Mouse (Mus musculus) left cerebral cortex, postnatal 10 days (tissue): Measurements from ENCODE around the gene Nhsl1. TPM values are rescaled to one million over a fixed set of nuclear protein-coding genes. Genes with fewer than 3 reads are reported as not detected.

Experiments used
- DNase-seq, 2 experiments: peaks; one replicate each; pipeline ENCODE4 v3.0.0; 2021 to 2022; ENCODE audit warnings: low spot score in 2 of 2, mixed read lengths in 1 of 2; ENCODE audit errors: extremely low spot score in 1 of 2
- intact Hi-C: fragments of 180-260 bp; cut with DNase I; formaldehyde crosslinking; loops from one replicate; pipeline ENCODE4 v1.15.1; 2025
- total RNA-seq, 2 experiments: library from RNA; stranded (reverse); gene quantifications; 2 replicates each; pipeline ENCODE4 v1.2.3; 2021

Gene Nhsl1
- total RNA-seq, 2 experiments from 2014 or later: 40.8 to 43.5 TPM

DNA sequence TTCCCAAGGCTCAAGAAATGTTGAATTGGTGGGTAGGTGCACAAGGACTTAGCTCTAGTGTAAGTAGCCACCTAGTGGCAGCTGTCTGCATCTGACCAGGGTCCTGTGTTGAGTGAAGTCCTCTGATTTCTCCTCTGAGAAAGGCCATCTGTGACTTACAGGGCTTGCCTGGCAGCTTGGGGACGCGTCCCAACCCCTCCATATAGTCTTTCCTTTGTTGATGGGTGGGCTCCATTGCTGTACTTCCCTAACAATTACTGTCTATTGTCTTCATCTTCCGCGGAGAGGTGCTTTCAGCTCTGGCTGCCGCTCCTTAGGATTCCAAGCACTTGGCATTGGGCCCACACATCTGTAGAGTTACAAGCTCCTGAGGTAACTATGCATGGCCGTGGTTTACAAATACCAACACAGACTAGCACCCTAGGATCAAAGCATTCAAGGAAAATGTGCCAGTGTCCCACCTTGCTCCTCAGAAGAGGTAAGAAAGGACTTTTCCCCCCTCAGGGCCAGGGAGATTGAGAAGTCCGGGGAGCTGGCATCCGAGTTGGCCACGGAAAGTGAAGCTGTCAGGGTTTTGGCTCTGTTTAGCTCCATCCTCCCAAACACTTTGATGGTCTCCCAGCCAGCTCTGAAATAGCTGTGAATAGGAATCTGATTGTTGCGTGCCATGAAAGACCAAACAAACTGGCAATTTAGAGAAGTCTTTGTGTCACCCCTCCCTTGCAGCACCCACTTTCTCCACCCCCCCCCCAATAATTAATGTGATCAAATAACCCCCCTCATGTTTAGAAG is 70.2 kb downstream of the Nhsl1 start:
- peak; percentile 53 to 75 for DNase-seq

DNA sequence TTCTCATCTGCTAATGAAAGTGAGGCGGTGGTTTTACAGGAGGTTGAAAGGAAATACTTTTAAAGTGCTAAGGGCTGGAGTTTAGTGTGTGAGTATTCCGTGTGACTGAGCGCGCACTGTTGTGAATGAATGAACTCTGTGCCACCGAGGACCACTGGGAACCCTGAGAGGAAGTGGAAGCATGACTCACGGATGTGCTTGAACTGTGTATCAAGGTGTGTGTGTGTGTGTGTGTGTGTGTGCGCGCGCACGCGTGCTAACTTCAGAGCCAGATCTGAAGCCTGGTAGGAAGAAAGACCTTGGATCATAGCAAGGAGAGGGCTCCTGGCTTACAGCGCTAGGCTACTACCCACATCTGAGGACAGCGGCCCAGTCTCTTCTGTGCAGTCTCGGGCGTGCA is 71.2 kb downstream of the Nhsl1 start:
- intact Hi-C loops: loop anchor here (2.0 to 10.0 kb wide), 4 partner anchors 139 to 455 kb away; partner anchors contain the start of gene Perp
- DNase-seq: no peak

More for the DNA sequence above, 70.2 kb downstream of the Nhsl1 start:
- intact Hi-C loops: loop anchor here (5.0 kb wide), 1 partner anchor 72 kb away; the partner anchor contains the start of gene Nhsl1

GRCm38 (mm10) chr10:18391608-18392007 is 72.8 kb downstream of the Nhsl1 start:
- intact Hi-C loops: loop anchor here (2.0 to 10.0 kb wide), 4 partner anchors 137 to 453 kb away; partner anchors contain the start of gene Perp
- DNase-seq: peak; percentile 51 to 67

DNA sequence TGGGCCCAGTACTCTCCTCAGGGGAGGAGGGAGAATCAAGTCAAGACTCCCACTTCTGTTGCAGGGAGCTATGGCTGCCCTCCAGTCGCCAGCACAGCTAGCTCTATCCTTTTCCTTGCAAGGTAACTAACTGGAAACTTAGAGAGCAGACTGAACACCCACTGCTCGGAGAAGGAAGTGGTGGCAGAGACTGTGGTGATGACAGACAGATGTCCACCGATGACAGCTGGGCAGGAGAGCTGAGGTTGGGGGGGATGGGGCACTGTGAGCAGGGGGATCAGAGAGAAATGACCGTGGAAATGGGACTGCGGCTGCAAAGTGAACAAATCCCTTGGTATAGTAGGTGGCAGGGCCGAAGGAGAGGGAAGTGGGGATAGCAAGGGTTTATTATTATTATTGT is 73.5 kb downstream of the Nhsl1 start:
- intact Hi-C loops: loop anchor here (5.0 to 10.0 kb wide), 3 partner anchors 150 to 453 kb away; partner anchors contain the start of gene Perp

DNA sequence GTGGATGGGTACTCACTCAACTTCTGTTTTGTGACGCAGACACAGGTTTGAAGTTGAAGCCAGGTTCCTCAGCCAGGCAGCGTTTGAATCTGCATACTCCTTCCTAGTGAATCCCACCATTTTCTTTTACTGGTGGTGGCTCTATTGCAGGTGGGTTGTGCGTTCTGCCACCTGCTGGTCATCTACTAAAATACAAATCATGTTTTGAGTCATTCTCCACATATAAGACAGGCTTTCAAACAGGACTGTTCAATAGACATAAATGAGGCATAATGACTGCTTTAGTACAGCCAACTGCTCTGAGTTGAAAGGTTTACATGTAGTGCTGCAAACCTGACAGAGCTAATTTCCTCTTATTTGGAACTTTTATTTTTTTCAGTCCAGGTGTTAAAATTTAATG is 75.0 kb downstream of the Nhsl1 start:
- intact Hi-C loops: loop anchor here (5.0 to 10.0 kb wide), 3 partner anchors 151 to 451 kb away; partner anchors contain the start of gene Perp
- DNase-seq: no peak

More for the DNA sequence above, 73.5 kb downstream of the Nhsl1 start:
- no peak for DNase-seq

DNA sequence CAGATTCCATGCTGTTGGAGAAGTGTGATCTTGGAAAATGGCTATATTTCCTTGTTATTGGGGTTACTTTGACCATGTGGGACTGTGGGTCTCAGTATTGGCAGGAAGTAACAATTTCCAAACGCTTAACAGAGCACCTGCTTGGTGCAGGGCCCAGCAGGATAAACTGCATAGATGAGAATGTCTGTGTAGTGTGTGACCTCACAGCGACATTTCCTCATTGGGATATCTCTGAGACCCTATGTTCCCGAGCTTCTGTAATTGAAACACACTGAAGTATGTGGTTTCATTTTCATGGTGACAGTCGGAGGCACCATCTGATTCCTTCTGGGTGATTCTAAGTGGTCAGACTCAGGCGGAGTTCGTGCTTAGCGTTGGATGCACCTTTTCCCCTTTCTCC is 75.5 kb downstream of the Nhsl1 start:
- no peak for DNase-seq
- intact Hi-C loops: loop anchor here (5.0 to 10.0 kb wide), 3 partner anchors 152 to 451 kb away; partner anchors contain the start of gene Perp

DNA sequence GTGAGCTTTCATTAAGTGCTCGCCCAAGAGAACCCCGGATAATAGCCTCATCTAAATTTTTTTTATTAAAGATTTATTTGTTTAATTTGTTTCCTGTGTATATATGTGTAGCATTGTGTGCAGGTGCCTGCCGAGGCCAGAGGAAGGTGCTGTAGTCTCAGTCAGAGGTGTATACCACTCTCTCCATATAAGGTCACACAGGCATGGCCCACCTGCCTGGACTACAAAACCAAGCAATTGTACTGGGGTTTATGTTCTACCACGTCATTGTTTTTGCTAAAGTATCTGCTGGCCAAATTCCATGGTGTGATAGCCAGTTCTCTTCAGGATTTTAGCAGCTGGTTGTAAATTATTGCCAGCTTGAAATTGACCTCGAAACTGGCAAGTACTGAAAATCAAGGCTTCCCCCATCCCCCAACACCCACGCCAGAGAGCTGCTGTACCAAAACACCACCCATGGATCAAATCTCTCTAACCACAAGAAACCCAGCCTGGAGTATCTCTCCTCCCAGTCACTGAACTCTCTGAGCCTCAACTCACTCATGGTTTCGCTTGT is 81.4 kb downstream of the Nhsl1 start:
- DNase-seq: no peak
- intact Hi-C loops: no loop called here

DNA sequence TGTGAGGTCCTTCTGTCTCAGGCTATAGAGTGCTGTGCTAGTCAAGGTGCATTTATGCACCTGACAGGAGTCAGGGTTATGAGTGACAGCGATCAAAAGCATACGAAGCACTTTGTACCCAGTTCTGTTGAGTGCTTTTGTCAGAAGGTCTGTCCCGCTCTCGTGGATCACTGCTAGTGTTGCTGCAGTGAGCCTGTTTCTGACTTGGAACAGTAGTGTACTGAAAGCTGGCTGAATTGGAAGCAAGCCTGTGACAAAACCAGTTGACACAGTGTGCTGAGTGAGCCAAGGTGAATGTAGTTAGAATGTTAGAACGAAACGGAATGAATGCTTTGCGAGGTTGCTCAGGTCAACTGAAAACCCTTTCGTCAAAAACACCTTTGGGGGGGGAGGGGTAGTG is 82.2 kb downstream of the Nhsl1 start:
- no peak for DNase-seq
- intact Hi-C loops: no loop called here

GRCm38 (mm10) chr10:18403992-18404391 is 85.2 kb downstream of the Nhsl1 start:
- intact Hi-C loops: no loop called here
- DNase-seq: no peak

- intact Hi-C loops: no loop called here
- DNase-seq: no peak
These were observed 85.9 kb downstream of the Nhsl1 start for GRCm38 (mm10) chr10:18404679-18405078.

GRCm38 (mm10) chr10:18407062-18407830 is 88.5 kb downstream of the Nhsl1 start:
- intact Hi-C loops: no loop called here

GRCm38 (mm10) chr10:18408128-18408527 is 89.3 kb downstream of the Nhsl1 start:
- DNase-seq: no peak
- intact Hi-C loops: no loop called here

More at GRCm38 (mm10) chr10:18407062-18407830, 88.5 kb downstream of the Nhsl1 start:
- peak; percentile 44 to 87 for DNase-seq

DNA sequence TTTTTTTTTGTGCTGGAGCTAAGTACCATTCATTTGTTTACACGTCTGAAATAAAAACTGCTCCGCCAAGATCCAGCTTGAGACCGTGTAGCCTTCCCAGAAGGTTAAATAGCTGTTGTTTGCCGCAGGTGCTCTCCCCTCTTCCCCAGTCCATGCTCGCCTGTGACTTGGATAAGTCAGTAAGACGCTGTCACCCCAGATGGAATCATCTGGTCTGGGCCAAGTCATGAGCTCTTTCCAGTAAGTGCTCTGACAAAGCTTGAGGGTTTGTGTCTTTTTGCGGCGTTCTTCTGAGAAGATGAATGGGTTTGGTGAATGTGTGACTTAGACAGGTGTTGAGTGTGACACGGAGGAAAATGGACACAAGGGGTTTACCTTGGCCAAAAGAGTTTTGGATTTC is 89.8 kb downstream of the Nhsl1 start:
- intact Hi-C loops: no loop called here
- no peak for DNase-seq

GRCm38 (mm10) chr10:18409068-18409467 is 90.3 kb downstream of the Nhsl1 start:
- no peak for DNase-seq
- intact Hi-C loops: no loop called here

DNA sequence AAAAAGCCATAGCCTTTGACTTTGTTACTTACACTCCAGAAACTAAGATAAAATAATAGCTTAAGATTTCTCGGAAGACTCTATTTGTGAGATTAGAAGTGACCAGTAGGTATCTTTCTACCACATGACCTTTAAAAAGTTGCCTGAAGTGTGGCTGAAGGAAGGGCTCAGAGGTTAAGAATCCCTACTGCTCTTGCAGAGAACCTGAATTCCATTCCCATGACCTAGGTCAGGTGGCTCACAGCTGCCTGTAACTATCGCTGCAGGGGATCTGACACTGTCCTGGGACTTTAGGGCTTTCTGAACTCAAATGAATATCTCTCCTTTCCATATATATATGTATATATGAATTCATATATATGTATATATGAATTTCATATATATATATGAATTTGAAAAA is 92.5 kb downstream of the Nhsl1 start:
- no peak for DNase-seq
- intact Hi-C loops: no loop called here

- no peak for DNase-seq
- intact Hi-C loops: no loop called here
These were observed 97.2 kb downstream of the Nhsl1 start for GRCm38 (mm10) chr10:18415946-18416345.

DNA sequence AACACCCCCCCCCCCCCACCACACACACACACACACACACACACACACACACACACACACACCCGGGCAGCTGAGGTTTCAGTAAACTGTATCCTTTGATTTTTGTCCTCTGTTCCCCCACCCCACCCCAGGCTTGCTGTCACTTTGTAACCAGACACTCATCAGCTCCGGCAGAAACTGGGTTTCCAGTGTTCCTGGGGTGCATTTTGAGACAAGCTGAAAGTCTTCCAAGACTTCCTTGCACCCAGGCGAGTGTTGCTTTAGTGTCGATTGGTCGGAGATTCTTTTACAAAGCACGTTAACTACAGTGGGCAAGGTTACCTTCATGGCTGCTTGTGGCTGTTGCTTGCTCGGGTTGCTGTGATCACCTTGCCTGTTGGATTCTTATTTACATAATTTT is 99.4 kb downstream of the Nhsl1 start:
- intact Hi-C loops: no loop called here
- no peak for DNase-seq

DNA sequence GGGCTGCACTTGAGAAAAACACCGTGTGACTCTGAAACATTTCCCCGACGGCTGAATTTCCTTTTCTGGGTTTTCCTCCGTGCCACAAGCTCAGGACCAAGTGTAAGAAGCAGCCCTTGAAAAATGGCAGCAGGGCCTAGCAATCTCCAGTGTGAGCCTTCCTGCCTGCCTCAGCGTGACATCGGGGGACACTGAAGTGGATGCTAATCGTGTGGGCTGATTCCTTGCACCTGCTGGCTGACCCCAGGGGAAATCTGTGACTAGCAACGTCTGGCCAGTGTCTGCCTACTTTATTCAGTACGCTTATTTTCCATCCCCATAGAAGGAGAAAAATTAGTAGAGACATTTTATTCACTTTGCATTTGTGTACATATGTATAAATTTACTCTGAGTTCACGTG is 100.7 kb downstream of the Nhsl1 start:
- no peak for DNase-seq
- intact Hi-C loops: no loop called here

DNA sequence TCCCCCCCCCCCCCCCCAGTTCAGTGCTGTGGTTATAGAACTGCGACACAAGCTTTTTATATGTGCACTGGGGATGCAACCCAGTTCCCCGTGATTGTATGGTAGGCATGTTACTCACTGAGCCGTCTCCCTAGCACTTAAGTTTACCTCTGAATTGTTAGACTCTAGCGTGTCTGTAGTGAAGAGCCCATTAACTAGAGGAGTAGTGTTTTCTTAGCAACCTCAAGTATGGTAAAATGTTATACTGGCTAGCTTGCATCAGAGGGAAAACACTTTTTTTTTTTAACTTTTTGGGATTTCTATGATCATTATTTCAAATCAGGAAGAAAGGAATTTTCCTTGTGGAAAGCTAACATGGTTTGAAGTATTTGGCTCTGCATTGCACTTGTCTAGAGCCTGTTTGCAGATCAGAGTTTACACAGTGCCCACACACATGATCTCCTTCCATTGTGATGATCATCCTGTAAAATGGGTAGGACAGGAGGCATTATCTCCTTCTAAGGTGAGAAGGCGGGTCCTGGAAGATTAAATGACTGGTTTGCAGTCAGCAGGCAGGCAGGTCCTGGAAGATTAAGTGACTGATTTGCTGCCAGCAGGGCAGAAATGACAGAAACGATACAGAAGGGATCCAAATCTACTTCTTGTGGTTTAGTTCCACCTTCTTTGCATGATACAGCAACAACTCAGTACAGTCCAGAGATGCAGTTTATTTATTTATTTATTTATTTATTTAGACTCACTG is 101.6 kb downstream of the Nhsl1 start:
- intact Hi-C loops: no loop called here
- no peak for DNase-seq
